Mouse (Mus musculus) lung, embryonic 15.5 days (tissue): ENCODE data around the gene D3Ertd254e. TPM values are rescaled to one million over a fixed set of nuclear protein-coding genes. Genes with fewer than 3 reads are reported as not detected.

Experiments
- polyA plus RNA-seq: library from polyadenylated mRNA; unstranded; fragments of >200 nt; fragmentation: Nextera tagmentation; extraction: Ambion mirVana; gene quantifications from 2 replicates; pipeline ENCODE4 v1.2.1, GENCODE M21; 2015

D3Ertd254e gene
- polyA plus RNA-seq, 1 experiment from 2014 or later, result 7.9 TPM

Other genes starting within 250 kb of the D3Ertd254e start
- gene Dcun1d1, start 213.6 kb upstream of the D3Ertd254e start, polyA plus RNA-seq, result 99.9 and 103 TPM in 2 replicates
- gene Mccc1, start 150.3 kb upstream of the D3Ertd254e start, polyA plus RNA-seq, result 33.8 and 36.7 TPM in 2 replicates
- gene Ccdc144b, start 97.5 kb upstream of the D3Ertd254e start, polyA plus RNA-seq, result not detected in 2 replicates
- gene Acad9, start 85.0 kb upstream of the D3Ertd254e start, polyA plus RNA-seq, result 77.9 and 89.9 TPM in 2 replicates
- gene Qrfpr, start 71.3 kb downstream of the D3Ertd254e start, polyA plus RNA-seq, result 0.13 and 0.17 TPM in 2 replicates